Mouse (Mus musculus) E14TG2a.4 (cell line): ENCODE data around the gene Mcoln3.

ENCODE experiments used
- CTCF ChIP-seq: conservative IDR thresholded peaks from 2 replicates; pipeline ENCODE4 v1.5.1; 2014; ENCODE audit warnings: low read length
- NANOG ChIP-seq: IDR thresholded peaks from 2 replicates; pipeline ENCODE4 v1.6.1; 2014; ENCODE audit warnings: borderline replicate concordance, low read length, mixed read lengths

GRCm38 (mm10) chr3:146145501-146145900 is 28.3 kb downstream of the Mcoln3 start:
- no peak for TF ChIP-seq CTCF
- no peak for TF ChIP-seq NANOG
